Mouse (Mus musculus) CH12.LX (cell line): ENCODE results near the gene Nkrf. TPM values are rescaled to one million over a fixed set of nuclear protein-coding genes. Genes with fewer than 3 reads are reported as not detected.

Experiments
- DNase-seq: peaks from one replicate; pipeline ENCODE4 v3.0.0-alpha.2; 2013; ENCODE audit errors: extremely low read depth
- H3K27ac ChIP-seq: 2 replicates; pipeline ENCODE4 v1.5.1; 2012; ENCODE audit warnings: low read depth, mild to moderate bottlenecking, control low read depth, moderate library complexity; ENCODE audit not compliant: insufficient read depth
- H3K27me3 ChIP-seq: replicated peaks from 2 replicates; pipeline ENCODE3; 2012; ENCODE audit warnings: inconsistent platforms
- H3K36me3 ChIP-seq, 2 experiments: replicated peaks in 1 of 2; 2 replicates each; pipeline versions ENCODE3 to v1.6.1; 2012; ENCODE audit warnings: inconsistent platforms in 1 of 2, low read length in 1 of 2, mild to moderate bottlenecking in 1 of 2, mixed read lengths in 1 of 2, moderate library complexity in 1 of 2; ENCODE audit not compliant: control insufficient read depth in 1 of 2, insufficient read depth in 1 of 2
- H3K4me1 ChIP-seq, 2 experiments: 2 replicates each; pipeline ENCODE4 v1.6.1; 2012; ENCODE audit warnings: inconsistent platforms in 1 of 2, moderate library complexity in 1 of 2; ENCODE audit not compliant: insufficient read depth in 2 of 2, control insufficient read depth in 1 of 2
- H3K4me2 ChIP-seq: 2 replicates; pipeline ENCODE4 v1.6.1; 2012; ENCODE audit warnings: low read depth, mild to moderate bottlenecking, control low read depth; ENCODE audit not compliant: poor library complexity, insufficient read depth, severe bottlenecking
- H3K4me3 ChIP-seq, 3 experiments: fragments of 150-350 bp in 1 of 3; sonication (generic) in 1 of 3; replicated peaks in 1 of 3; 2 replicates each; pipeline versions ENCODE3 to v1.5.1; 2011 to 2012; ENCODE audit warnings: low read depth in 2 of 3, low read length in 2 of 3, mild to moderate bottlenecking in 2 of 3, moderate library complexity in 2 of 3, control low read depth in 1 of 3, improper control_type of control experiment in 1 of 3, inconsistent platforms in 1 of 3, mixed read lengths in 1 of 3; ENCODE audit not compliant: poor library complexity in 1 of 3
- H3K79me2 ChIP-seq: replicated peaks from 2 replicates; pipeline ENCODE4 v1.6.1; 2012; ENCODE audit warnings: mild to moderate bottlenecking, moderate library complexity; ENCODE audit not compliant: control insufficient read depth, poor library complexity, insufficient read depth, severe bottlenecking; ENCODE audit errors: extremely low read depth
- H3K9ac ChIP-seq: 2 replicates; pipeline ENCODE4 v1.6.1; 2012; ENCODE audit warnings: low read depth, mild to moderate bottlenecking, control low read depth, moderate library complexity; ENCODE audit not compliant: insufficient read depth
- H3K9me3 ChIP-seq: replicated peaks from 2 replicates; pipeline ENCODE3; 2012; ENCODE audit warnings: low read length, inconsistent platforms, mixed read lengths
- CHD1 ChIP-seq: IDR thresholded peaks from 2 replicates; pipeline ENCODE4 v1.6.1; 2012; ENCODE audit warnings: low read depth, low read length, improper control_type of control experiment, inconsistent platforms
- E2F4 ChIP-seq: IDR thresholded peaks from 2 replicates; pipeline ENCODE4 v1.6.1; 2011; ENCODE audit warnings: low read depth, low read length, improper control_type of control experiment; ENCODE audit not compliant: insufficient replicate concordance
- EP300 ChIP-seq: IDR thresholded peaks from 2 replicates; pipeline ENCODE4 v1.6.1; 2011; ENCODE audit warnings: low read length, improper control_type of control experiment
- HCFC1 ChIP-seq: IDR thresholded peaks from 2 replicates; pipeline ENCODE4 v1.6.1; 2012; ENCODE audit warnings: low read depth, mild to moderate bottlenecking, inconsistent platforms, low read length, improper control_type of control experiment
- IRF4 ChIP-seq: IDR thresholded peaks from 2 replicates; pipeline ENCODE4 v1.6.1; 2014; ENCODE audit warnings: low read depth, mild to moderate bottlenecking, inconsistent platforms, low read length, improper control_type of control experiment
- JUND ChIP-seq: conservative IDR thresholded peaks from 2 replicates; pipeline ENCODE4 v1.6.1; 2011; ENCODE audit warnings: low read depth, low read length, improper control_type of control experiment
- PAX5 ChIP-seq: IDR thresholded peaks from 2 replicates; pipeline ENCODE4 v1.6.1; 2012; ENCODE audit warnings: low read length, inconsistent platforms, mixed read lengths
- POLR2A ChIP-seq: IDR thresholded peaks from 2 replicates; pipeline ENCODE4 v1.6.1; 2011; ENCODE audit warnings: low read depth, mild to moderate bottlenecking, improper control_type of control experiment, low read length
- POLR2AphosphoS2 ChIP-seq: IDR thresholded peaks from 2 replicates; pipeline ENCODE4 v1.6.1; 2011; ENCODE audit warnings: low read depth, low read length, improper control_type of control experiment
- RAD21 ChIP-seq: IDR thresholded peaks from 2 replicates; pipeline ENCODE4 v1.6.1; 2011; ENCODE audit warnings: low read depth, mild to moderate bottlenecking, low read length, improper control_type of control experiment, moderate library complexity
- RCOR1 ChIP-seq: conservative IDR thresholded peaks from 2 replicates; pipeline ENCODE4 v1.6.1; 2012; ENCODE audit warnings: low read depth, mild to moderate bottlenecking, inconsistent platforms, low read length, improper control_type of control experiment
- SIN3A ChIP-seq: IDR thresholded peaks from 2 replicates; pipeline ENCODE4 v1.6.1; 2012; ENCODE audit warnings: low read length, improper control_type of control experiment, inconsistent platforms
- TBP ChIP-seq: conservative IDR thresholded peaks from 2 replicates; pipeline ENCODE4 v1.6.1; 2011; ENCODE audit warnings: low read depth, low read length, improper control_type of control experiment
- USF1 ChIP-seq: IDR thresholded peaks from 2 replicates; pipeline ENCODE4 v1.6.1; 2014; ENCODE audit warnings: low read depth, mild to moderate bottlenecking, inconsistent platforms, low read length, improper control_type of control experiment
- USF2 ChIP-seq: conservative IDR thresholded peaks from 2 replicates; pipeline ENCODE4 v1.6.1; 2011; ENCODE audit warnings: low read depth, low read length, improper control_type of control experiment
- ZC3H11A ChIP-seq: IDR thresholded peaks from 2 replicates; pipeline ENCODE4 v1.6.1; 2012; ENCODE audit warnings: low read depth, mild to moderate bottlenecking, inconsistent platforms, low read length, improper control_type of control experiment
- ZMIZ1 ChIP-seq: IDR thresholded peaks from 2 replicates; pipeline ENCODE4 v1.6.1; 2012; ENCODE audit warnings: low read depth, mild to moderate bottlenecking, inconsistent platforms, low read length, improper control_type of control experiment
- ZNF384 ChIP-seq: IDR thresholded peaks from 2 replicates; pipeline ENCODE4 v1.6.1; 2012; ENCODE audit warnings: low read depth, low read length, improper control_type of control experiment, inconsistent platforms
- dilution Hi-C: fragments of 300-500 bp; cut with MboI; formaldehyde crosslinking; loops from 2 replicates; pipeline ENCODE4 v1.14.3; 2020; ENCODE audit warnings: low sequenced_read_pairs; ENCODE audit not compliant: extremely low pct_unique_long_range_greater_than_20kb, extremely low pct_ligation_motif_present
- in situ Hi-C: fragments of 300-500 bp; cut with MboI; formaldehyde crosslinking; loops from 3 replicates; pipeline ENCODE4 v1.14.3; 2019; ENCODE audit warnings: low sequenced_read_pairs, low pct_ligation_motif_present, low pct_unique_long_range_greater_than_20kb, mixed read lengths
- polyA plus RNA-seq: library from polyadenylated mRNA; unstranded; fragments of >175 nt; gene quantifications from 2 replicates; pipeline ENCODE4 v1.2.1, GENCODE M21; 2012; ENCODE audit warnings: low read depth; ENCODE audit not compliant: insufficient read length
- total RNA-seq, 2 experiments: library from RNA; depleted of rRNA; stranded (reverse); fragments of 300-350 nt in 1 of 2; fragments of >200 nt in 1 of 2; gene quantifications; 2 replicates each; pipeline ENCODE4 v1.2.3; 2012 to 2014

Gene Nkrf
- total and polyA plus RNA-seq, 3 experiments = 7.0 to 19.7 (median 19.5) TPM

GRCm38 (mm10) chrX:36843346-36843990 is 59.2 kb downstream of the Nkrf start:
- no peaks in the 10 kb centered on the region for H3K27me3 ChIP-seq
- DNase-seq = peak; percentile 33

GRCm38 (mm10) chrX:36841698-36842097 is 61.0 kb downstream of the Nkrf start:
- no peak overlapping the region for H3K9ac ChIP-seq
- H3K4me2 ChIP-seq = no peak overlapping the region
- H3K4me3 ChIP-seq = no peak overlapping the region
- H3K27ac ChIP-seq = no peak overlapping the region
- no peaks in the 10 kb centered on the region for H3K79me2 ChIP-seq
- peaks cover 0 to 14% of the 10 kb centered on the region in 2 experiments for H3K36me3 ChIP-seq
- no peaks in the 10 kb centered on the region for H3K27me3 ChIP-seq
- in situ Hi-C loops = no loop called here
- H3K9me3 ChIP-seq = no peaks in the 10 kb centered on the region
- H3K4me1 ChIP-seq = peaks cover 3 to 31% of the 10 kb centered on the region in 2 experiments; a peak in 2 of 4 replicates
- no peak for DNase-seq
- dilution Hi-C loops = no loop called here
- TF ChIP-seq E2F4 (no peak), POLR2AphosphoS2 (no peak), JUND (no peak), TBP (no peak), ZNF384 (no peak)

More at GRCm38 (mm10) chrX:36843346-36843990, 59.2 kb downstream of the Nkrf start:
- dilution Hi-C loops = no loop called here
- Histone ChIP-seq H3K4me1 (peaks cover 3 to 31% of the 10 kb centered on the region in 2 experiments; a peak in 2 of 4 replicates), H3K9me3 (no peaks in the 10 kb centered on the region), H3K79me2 (no peaks in the 10 kb centered on the region), H3K36me3 (peaks cover 0 to 12% of the 10 kb centered on the region in 2 experiments), H3K9ac (no peak overlapping the region), H3K4me2 (peak overlapping the region; percentile 31; the same call in 1 of the 2 replicates), H3K27ac (peak overlapping the region; percentile 62), H3K4me3 (no peak overlapping the region)
- TF ChIP-seq EP300 (peak; percentile 79), CHD1 (no peak), HCFC1 (no peak), RCOR1 (no peak), ZMIZ1 (no peak), ZC3H11A (no peak), RAD21 (no peak), PAX5 (no peak), USF2 (no peak), SIN3A (0 out of 2 replicates have a peak, but pooled peaks have one; percentile 23), USF1 (no peak), POLR2A (no peak), IRF4 (peak; percentile 39; the same call in 1 of the 2 replicates)
- in situ Hi-C loops = no loop called here
